Mouse (Mus musculus) thymus, postnatal 10 days (tissue): ENCODE measurements around the gene Mael.
A peak's percentile ranks its signal among the peaks of the same experiment; 100 is the strongest.

Experiments used
- DNase-seq, 2 experiments: peaks; one replicate each; pipeline ENCODE4 v3.0.0; 2021; ENCODE audit warnings: low spot score in 2 of 2

The Mael gene

GRCm38 (mm10) chr1:166238315-166238969 is at the start of gene Mael:
Mael (minus strand) TSS chr1:166238747.
- no peak for DNase-seq

- no peak for DNase-seq
Measured at GRCm38 (mm10) chr1:166286231-166286630, 47.7 kb upstream of the Mael start.

- no peak for DNase-seq
Measured at GRCm38 (mm10) chr1:166284390-166284789, 45.8 kb upstream of the Mael start.

DNA sequence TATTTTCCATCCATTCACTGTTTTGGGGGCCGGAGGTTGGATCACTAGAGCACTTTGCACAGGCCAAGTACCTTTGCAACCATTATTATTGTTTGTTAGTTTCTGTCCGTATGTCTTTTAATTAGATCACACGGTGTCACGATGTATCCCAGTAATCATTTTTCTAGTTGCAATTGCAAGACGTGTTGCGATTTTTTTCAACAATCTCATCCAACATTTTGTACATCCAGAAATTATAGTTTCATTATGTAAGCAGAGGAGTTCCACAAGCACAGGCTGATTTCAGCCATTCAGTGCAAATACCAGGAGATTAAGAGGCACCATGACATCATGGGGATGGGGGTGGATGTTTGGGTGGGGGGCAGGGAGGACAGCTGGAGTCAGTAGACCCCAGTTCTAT is 44.9 kb upstream of the Mael start:
- no peak for DNase-seq

DNA sequence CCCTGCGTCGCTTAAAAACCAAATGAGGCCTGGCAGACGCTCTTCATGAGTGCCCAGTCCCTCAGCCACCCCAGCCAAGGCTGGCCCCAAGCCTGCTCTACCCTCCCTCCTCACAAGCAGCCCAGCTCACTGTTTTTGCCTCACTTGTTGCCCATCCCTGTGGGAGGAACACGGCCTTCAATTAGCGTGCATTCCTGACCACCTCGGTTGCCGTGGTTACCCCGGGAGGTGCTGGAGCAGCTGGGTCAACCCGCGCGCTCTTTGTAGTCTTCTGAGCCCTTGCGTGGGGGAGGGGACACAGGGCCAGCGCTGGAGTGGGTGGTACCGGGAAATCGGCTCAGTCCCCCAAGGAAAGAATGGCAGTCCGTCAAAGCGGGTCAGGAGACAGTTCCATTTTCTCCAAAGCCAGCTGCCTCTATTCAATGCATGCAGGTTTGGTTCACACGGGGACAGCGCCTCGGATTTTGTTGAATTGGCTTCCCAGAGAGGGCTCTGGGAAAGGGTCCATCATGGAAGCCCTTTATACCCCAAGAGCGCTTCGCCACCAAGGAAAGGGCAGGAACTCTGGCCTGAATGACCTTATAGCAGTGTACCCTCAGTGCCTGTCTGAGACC is 44.2 kb upstream of the Mael start:
- DNase-seq, result no peak

- no peak for DNase-seq
Measured at GRCm38 (mm10) chr1:166281836-166282235, 43.3 kb upstream of the Mael start.

DNA sequence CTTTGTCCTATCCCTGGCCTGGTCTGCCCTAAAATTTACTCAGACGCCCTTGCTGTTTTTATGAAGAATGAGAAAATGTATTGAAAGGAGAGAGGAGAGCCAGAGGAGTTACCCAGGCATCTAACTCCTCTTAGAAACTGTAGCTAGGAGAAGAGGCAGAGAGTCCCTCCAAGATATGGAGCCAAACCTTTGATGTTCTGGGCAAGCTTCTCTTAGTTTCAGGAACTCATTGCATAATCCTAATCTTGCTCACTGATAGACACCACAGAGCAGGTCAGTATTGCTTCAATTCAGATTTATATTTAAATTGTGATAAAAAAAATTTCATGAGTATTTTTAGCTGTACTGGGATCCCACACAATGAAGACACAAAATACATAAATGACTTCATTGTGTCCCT is 42.7 kb upstream of the Mael start:
- no peak for DNase-seq

GRCm38 (mm10) chr1:166280566-166280965 is 42.0 kb upstream of the Mael start:
- no peak for DNase-seq

DNA sequence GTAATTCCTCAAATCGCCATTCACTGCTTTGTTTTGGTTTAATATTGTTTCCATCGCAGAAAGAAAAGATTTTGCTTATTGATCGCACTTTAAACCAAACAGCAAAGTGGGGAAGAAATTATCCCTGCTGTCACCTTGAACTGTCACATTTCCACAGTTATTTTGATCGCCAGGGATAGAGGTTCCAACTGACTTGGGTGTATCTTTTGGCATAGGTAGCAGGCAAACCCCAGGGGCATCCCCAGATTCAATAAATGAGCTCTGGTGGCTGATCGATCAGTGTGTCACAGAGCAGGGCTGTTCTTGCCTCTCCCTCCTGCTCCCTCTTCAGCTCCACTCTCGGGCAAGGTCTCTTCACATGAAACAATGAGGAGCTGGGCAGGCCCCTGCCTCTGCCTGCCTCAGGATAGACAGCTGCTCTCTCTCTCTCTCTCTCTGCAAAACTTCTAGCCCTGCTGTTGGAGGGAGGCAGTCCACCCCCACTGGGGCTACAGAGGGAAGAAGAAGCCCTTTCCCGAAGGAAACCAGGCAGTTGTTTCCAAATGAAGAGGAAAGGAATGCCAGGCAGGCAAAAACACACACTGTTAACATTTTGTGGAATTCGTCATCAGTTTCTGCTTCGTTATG is 41.1 kb upstream of the Mael start:
- no peak for DNase-seq

DNA sequence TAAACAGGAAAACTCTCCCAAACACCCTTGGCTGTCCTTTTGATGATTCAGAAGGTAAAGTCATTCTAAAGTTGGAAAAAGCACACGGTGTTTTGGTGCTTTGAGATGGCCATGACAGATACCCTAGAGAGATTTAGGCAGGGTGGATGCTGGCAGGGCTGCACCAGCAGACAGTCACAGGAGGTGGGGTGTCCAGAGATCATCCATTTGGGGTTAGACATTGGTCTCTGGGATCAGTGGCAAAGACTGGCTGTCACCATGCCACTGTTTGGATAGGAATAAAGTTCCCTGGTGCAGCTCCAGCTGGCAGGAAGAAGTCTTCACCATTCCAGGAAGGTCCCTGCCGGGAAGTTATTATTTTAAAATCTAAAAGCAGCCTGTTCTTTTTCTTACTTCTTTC is 40.2 kb upstream of the Mael start:
- DNase-seq, result no peak

DNA sequence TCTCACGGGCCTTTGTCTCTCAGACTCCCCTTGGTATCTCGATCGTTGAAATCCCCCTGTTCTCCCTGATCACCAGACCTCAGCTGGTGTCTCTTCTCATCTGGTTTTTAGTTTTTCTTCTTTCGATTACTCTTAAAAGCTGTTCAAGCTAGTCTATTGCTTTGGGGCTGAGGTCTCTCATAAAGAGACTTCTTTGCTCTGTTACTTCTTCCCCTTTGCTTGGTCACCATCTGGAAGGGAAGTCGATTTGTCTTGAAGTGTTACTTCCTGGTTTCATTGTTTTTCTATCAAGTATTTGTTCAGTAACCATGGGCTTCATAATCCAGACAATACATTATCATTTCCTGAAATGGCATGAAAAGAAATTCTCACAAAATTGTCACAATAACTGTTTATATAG is 29.7 kb upstream of the Mael start:
- no peak for DNase-seq

DNA sequence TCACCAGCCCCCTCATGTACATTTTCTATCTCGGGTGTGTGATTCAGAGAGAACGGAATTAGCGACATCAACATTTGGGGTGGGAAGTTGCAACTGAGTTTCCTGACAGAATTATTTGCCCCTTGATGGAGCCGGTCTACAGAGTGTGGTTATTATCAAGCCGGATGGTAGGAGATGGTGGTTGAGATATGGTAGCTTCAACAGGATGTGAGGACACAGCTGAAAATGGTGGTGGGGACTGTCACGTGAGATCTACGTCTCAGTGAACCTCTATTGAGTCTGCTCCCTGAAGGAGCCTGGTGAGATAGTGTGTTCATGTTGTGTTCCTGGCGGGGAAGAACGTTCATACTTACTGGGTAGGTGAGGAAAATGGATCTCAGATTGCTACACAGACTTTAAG is 28.4 kb upstream of the Mael start:
- no peak for DNase-seq

- DNase-seq, result no peak
Measured at GRCm38 (mm10) chr1:166266001-166266705, 27.6 kb upstream of the Mael start.

- DNase-seq, result no peak
Measured at GRCm38 (mm10) chr1:166259526-166259925, 21.0 kb upstream of the Mael start.

- no peak for DNase-seq
Measured at GRCm38 (mm10) chr1:166256898-166257297, 18.4 kb upstream of the Mael start.

DNA sequence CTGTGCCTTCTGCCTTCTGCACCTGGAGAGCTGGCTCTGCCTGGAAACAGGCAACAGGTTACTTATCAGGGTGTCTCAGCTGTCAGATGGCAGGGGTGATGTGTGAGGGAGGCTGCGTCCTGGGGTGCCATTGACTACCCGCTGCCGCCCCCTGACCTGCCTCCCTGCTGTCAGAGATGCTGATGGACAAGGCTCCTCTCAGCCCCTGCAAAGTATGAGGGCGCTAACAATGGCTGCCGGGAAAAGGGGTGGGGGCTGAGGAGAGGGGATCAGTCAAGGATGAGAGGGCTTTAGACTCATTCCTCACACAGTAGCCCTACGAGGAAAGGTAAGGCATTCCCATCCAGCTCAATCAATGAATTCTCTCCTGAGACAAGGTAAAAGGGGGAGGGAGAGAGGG is 17.8 kb upstream of the Mael start:
- no peak for DNase-seq

- DNase-seq, result no peak
Measured at GRCm38 (mm10) chr1:166255651-166256050, 17.1 kb upstream of the Mael start.

GRCm38 (mm10) chr1:166255091-166255490 is 16.5 kb upstream of the Mael start:
- DNase-seq, result no peak

DNA sequence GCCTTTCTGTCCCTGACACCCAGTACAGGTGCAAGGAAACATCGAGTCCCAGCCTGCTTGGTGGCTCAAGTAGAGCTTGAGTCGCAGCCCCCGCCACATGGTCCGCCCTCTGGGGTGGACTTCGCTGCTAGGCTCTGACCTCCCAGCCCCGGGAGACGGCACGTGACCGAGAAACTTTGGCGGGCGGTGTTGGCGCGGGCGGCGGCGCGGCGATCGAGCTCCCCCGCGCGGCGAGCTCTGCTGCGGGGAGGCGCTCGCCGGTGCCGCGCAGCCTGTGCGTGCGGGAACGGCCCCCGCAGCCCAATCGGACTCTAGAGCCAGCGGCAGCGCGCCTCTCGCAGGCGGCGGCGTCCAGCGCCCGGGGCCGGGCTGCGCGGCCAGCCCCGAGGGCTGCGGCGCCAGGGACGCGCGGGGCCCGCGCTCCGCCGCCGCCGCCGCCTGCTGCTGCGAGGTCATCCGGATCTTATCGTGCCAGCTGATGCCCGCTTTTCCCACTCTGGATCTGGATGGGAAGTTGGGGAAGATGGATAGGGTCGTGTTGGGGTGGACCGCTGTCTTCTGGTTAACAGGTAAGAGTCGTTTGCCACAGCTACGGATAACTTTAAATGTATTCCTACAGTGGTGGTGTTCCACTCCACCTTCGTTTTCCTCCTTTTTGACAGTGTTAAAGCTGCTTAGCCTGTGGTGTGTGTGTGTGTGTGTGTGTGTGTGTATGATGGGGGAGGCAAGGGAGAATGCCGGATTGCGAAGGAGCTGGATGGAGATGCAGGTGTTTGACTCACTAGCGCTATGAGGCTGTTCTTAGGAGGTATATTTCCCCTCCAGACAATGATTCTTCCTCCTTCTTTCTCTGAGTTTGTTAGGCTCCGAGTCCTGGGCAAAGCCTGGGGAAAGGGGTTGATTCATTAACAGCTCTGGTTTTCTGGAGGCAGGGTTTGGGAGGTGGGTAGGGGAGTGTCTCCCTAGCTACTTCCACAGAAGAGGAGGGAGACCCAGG is 15.6 kb upstream of the Mael start, which contains the start of gene Ildr2:
Gene Ildr2, plus strand, starts transcription at position 242 of the 997 bp plus-strand sequence.
- DNase-seq, result peak in 1 of 2 experiments; percentile 17

DNA sequence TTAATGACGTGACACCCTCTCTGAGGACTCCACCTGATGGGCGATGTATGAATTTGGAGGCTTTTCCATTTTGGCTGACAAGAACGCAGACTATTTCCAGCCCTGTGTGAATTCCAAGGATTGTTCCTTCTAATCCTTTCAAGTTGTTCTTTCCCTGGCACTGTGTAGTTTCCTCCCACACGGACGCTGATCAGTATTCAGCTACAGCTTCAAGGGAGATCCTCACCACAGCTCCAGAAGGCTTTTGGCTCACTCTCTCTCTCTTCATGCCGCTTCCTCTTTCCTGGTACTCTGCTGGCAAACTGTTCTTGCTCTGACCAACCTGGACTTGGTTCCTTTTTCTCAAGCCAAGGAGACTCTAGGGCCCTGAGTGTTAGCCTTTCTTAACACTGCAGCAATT is 5.7 kb upstream of the Mael start:
- DNase-seq, result no peak

DNA sequence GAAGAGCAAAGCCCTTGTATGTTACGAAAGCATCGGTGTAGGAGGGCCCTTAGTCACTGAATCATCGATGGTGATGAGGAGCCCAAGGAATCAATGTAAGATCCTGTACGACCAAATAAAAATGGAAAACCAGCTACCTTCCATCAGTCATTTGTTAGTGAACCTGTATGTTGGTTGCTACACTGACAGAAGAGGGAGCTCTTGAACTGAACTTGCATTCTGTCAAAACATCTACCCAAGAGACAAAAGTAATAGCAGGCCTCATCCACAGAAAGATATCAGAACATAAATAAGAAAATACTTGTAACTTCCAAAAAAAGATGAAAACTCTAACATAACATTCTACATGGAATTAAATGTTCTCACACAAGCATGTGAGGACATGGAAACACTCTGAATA is 24.4 kb downstream of the Mael start:
- DNase-seq, result no peak
